Mouse (Mus musculus) limb, embryonic 13.5 days (tissue): ENCODE data around the gene Gm21093. TPM values are rescaled to one million over a fixed set of nuclear protein-coding genes. Genes with fewer than 3 reads are reported as not detected.
"Not testable (repeated sequence)": the region's sequence is repeated elsewhere in the genome, so short reads cannot be mapped to it uniquely, and the experiment has no call there.

Source experiments
- ATAC-seq: fragments of 200-750 bp; cut with Nextera tagmentation; 2 replicates; pipeline ENCODE4 v1.8.0; 2017; ENCODE audit warnings: low read depth, moderate number of reproducible peaks, moderate TSS enrichment; ENCODE audit not compliant: low FRiP score
- H3K27ac ChIP-seq: fragments of 300-500 bp; sonication (generic); 2 replicates; pipeline ENCODE4 v1.5.1; 2015; ENCODE audit warnings: inconsistent platforms, mild to moderate bottlenecking, moderate library complexity
- H3K27me3 ChIP-seq: fragments of 300-500 bp; sonication (generic); 2 replicates; pipeline ENCODE4 v1.6.1; 2015; ENCODE audit warnings: mild to moderate bottlenecking, inconsistent platforms
- H3K36me3 ChIP-seq: fragments of 300-500 bp; sonication (generic); 2 replicates; pipeline ENCODE4 v1.6.1; 2015; ENCODE audit warnings: inconsistent platforms, mild to moderate bottlenecking, moderate library complexity
- H3K4me1 ChIP-seq: fragments of 300-500 bp; sonication (generic); 2 replicates; pipeline ENCODE4 v1.6.1; 2015; ENCODE audit warnings: inconsistent platforms
- H3K4me2 ChIP-seq: fragments of 300-500 bp; sonication (generic); replicated peaks from 2 replicates; pipeline ENCODE4 v1.6.1; 2015; ENCODE audit warnings: inconsistent platforms, mild to moderate bottlenecking, moderate library complexity
- H3K4me3 ChIP-seq: fragments of 300-500 bp; sonication (generic); 2 replicates; pipeline ENCODE4 v1.5.1; 2015; ENCODE audit warnings: moderate library complexity, mild to moderate bottlenecking, inconsistent platforms
- H3K9ac ChIP-seq: fragments of 300-500 bp; sonication (generic); 2 replicates; pipeline ENCODE4 v1.6.1; 2015; ENCODE audit warnings: mild to moderate bottlenecking, inconsistent platforms
- H3K9me3 ChIP-seq: fragments of 300-500 bp; sonication (generic); 2 replicates; pipeline ENCODE4 v1.6.1; 2016; ENCODE audit warnings: inconsistent platforms
- WGBS: fragments of 180-500 bp; shearing (Covaris S2); methylation state at CpG from one replicate; pipeline ENCODE4 v1.1.7; 2015; 5-methylcytosine and 5-hydroxymethylcytosine counted together
- polyA plus RNA-seq: library from polyadenylated mRNA; unstranded; fragments of >200 nt; fragmentation: Nextera tagmentation; extraction: Ambion mirVana; gene quantifications from 2 replicates; pipeline ENCODE4 v1.2.1, GENCODE M21; 2015

Gm21093 gene
- 0.39 TPM in 1 of 2 replicates, not detected in the other for polyA plus RNA-seq

DNA sequence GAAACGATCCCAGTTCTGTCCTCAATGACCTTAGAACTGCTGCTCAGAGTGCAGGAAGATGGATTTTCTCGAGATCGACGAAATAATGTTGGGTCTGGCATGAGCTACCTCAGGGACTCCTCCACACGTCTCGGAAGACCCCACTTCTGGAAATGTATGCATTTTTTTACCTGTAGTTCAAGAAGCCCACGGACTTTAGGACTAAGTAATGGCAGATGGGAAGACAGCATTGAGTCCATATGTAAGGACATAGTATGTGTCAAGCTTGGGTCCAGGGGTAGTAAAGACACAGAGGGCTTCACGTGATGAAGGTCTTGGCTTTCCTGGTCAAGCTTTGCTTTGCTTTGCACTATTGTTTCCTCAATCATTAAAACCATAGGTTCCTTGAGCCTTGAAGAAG is at the start of gene Gm21093:
Gene Gm21093, minus strand, starts transcription at position 101 of the 400 bp plus-strand sequence.
- H3K4me3 ChIP-seq, H3K4me2 ChIP-seq, H3K4me1 ChIP-seq, H3K27me3 ChIP-seq, H3K9me3 ChIP-seq, H3K9ac ChIP-seq, ATAC-seq, H3K27ac ChIP-seq, H3K36me3 ChIP-seq: not testable (repeated sequence)
- WGBS = no CpG with 5 or more reads among the region's 8 CpGs

Other genes with a start within 250 kb of the Gm21093 start
- 14.3 TPM in 1 of 2 replicates, not detected in the other for gene Gm21541, start 131.1 kb downstream of the Gm21093 start, polyA plus RNA-seq
- gene Gm20878, start 93.2 kb downstream of the Gm21093 start, polyA plus RNA-seq = 4.6 TPM in 2 replicates
- gene Fam205a4, start 68.7 kb downstream of the Gm21093 start, polyA plus RNA-seq = 0.49 and 0.53 TPM in 2 replicates
- not detected in 2 replicates for gene Gm3893, start 56.5 kb upstream of the Gm21093 start, polyA plus RNA-seq
- gene Gm13304, start 80.1 kb upstream of the Gm21093 start, polyA plus RNA-seq = 7.7 TPM in 1 of 2 replicates, not detected in the other
- 1.1 TPM in 1 of 2 replicates, not detected in the other for gene Gm13306, start 118.7 kb upstream of the Gm21093 start, polyA plus RNA-seq
- 1.2 TPM in 2 replicates for gene Gm13305, start 133.9 kb upstream of the Gm21093 start, polyA plus RNA-seq
- gene Gm10600, start 205.9 kb upstream of the Gm21093 start, polyA plus RNA-seq = not detected in 2 replicates
- not detected in 2 replicates for gene Ccl21b, start 221.0 kb upstream of the Gm21093 start, polyA plus RNA-seq